Mouse (Mus musculus): ENCODE measurements at regions not wholly inside any gene's neighbourhood (a gene's known extent, or its start where the extent isn't known, plus 50 kb on each side); places are given as distances from the start of the nearest gene placed in this dataset.

DNA sequence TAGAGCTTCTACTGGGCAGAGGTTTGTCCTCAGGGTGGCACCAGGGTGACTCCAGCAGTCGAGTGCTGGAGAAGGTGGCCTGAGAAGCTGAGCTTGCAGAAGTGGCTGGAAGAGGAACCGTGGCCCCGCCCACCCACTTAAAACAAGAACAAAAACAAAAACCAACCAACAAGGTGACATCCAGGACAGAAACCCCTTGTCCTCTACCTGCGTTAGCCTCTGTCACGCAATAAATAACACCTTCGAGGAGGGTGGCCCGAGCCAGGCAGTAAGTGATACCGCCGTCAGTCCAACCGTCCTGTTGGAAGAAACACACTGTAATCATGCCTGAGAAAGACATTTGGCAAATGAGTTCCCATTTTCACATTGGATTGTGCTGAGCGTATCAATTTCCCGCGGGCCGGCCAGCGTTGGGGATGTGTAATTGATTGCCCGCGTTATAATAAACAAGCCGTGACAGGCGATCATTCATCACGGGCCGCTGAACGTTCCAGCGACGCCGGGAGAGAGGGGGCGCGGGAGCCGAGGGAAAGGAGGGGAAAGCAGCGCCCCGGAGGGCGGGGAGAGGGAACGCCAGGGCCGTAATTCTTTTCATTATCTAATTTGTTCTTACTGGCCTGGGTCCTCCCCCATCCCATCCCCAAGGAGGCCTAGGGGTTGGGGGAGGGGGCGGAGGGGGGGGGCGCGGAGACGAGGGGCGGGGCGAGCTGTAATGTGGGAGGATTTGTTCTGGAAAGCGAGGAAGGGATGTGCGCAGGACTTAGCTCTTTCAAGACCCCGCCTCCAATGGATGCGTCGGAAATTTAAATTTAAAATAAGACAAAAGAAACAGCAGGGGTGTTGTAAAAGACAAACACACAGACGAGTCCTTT lies 135.6 kb downstream of the 2410131K14Rik start:
- peak; percentile 85 for DNase-seq (ENCODE audit: low spot score)

DNA sequence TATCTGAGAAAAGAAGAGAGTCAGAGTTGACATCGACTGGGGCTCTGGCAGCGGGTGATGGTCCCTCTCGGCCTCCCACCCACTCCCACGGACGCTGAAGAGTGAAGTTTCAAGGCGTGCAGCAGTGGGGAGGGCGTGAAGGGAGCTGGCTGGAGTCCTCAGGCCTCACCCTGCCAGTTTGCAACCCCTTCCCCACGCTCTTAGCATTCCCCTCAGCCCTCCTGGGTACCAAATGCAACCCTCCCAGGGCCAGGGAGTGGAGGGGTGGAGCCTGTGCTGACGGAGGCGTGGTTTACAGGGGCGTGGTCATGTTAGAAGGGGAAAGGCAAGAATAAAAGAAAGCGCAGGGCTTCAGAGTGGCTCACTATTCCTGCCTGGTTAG lies 136.3 kb downstream of the 2410131K14Rik start:
- DNase-seq (ENCODE audit: low spot score) = peak; percentile 79

- no peak for DNase-seq (ENCODE audit: low spot score)
Measured at GRCm38 (mm10) chr5:118386126-118386525, 141.1 kb downstream of the 2410131K14Rik start.

GRCm38 (mm10) chr5:118388419-118388818 lies 143.4 kb downstream of the 2410131K14Rik start:
- DNase-seq (ENCODE audit: low spot score) = no peak

DNA sequence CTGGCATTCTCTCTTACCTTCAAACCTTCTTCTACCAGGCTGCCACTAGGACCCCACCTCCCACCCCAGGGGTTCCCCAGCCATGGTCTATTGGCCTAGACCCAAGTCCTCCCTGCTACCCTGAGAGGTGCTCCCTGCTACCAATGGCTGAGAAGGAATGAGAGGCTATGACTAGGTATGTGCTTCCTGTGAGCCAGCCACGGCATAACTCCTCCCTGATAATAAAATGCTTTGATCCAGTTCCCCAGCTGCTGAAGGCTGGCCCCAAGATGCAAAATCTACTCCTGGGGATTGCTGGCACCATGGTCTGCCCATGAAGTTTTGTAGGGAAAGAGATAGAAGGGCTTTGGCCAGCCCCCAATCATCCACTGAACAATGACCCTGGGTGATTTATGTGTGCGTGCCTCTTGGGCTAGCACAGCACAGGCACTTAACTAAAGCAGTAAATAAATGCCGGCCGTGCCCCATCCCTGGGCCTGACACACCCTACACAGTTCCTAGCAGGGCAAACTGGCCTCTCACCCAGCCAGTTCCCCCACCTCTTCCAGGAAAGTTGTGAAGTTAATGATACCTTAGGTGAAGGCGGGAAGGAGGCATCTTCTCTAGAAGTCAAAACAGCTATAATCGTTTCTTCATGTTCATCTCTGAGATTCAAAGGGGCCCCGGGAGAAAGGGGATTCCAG lies 145.8 kb downstream of the 2410131K14Rik start:
- no peak for DNase-seq (ENCODE audit: low spot score)

DNA sequence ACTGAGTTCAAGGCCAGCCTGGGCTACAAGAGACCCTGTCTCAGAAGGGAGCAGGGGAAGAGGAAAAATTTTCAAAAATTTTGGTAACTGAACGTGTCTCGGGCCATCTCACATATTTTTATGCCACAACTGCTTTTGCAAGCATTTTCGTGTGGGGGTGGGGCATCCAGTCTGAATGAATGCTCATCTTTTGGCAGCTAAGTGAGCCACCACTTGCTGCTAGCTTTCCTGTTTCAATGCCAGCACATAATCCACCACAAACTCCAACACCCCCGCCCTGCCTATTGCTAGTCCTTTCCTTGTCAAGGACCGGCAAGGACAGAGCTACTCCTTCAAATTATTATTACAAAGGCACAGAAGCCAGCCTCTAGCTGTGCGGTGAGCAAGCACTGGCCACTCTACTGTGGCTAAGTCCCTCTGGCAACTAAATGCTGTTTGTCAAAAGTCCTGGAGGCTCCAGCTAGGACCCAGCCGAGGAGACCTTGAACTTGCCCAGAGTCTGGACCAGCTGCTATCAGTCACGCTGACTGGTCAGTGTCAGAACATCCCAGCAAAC lies 148.0 kb downstream of the 2410131K14Rik start:
- DNase-seq (ENCODE audit: low spot score) = no peak

- DNase-seq (ENCODE audit: low spot score) = no peak
Measured at GRCm38 (mm10) chr5:118394051-118394450, 149.0 kb downstream of the 2410131K14Rik start.

DNA sequence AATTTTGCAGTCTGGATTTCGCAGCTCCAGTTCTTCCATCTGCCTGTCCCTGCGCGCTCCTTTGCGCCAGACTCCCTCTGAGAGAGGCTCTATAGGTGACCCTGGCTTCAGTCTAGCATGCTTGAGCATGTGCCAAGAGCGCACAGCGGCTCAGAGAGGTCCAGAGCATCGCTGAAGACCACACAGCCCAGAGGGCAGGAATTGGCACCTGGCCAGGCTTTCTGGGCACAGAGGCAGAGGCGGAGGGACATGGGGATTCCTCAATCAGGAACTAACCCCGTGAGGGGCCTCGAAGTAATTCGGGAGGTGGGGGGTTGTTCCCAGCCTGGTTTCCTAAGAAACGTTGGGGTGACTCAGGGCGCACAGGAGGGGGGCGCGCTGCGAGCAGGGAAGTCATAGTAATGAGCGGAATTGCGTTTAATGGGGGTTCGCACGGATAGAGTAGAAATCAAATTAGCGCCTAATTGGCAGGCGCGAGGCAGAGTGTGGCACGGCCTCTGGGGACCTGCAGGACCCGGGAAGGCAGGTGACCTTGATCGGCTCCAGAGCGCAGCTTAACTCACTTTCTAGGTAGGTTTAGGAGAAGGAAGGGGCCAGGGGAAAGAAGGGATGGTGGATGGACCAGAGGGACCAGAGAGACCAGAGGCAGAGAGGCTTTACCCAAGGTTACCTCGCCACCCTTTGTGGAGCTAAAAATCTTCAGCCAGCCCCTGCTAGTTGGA lies 151.1 kb downstream of the 2410131K14Rik start:
- DNase-seq (ENCODE audit: low spot score) = peak; percentile 66

GRCm38 (mm10) chr5:118400926-118401325 lies 155.9 kb downstream of the 2410131K14Rik start:
- no peak for DNase-seq (ENCODE audit: low spot score)

DNA sequence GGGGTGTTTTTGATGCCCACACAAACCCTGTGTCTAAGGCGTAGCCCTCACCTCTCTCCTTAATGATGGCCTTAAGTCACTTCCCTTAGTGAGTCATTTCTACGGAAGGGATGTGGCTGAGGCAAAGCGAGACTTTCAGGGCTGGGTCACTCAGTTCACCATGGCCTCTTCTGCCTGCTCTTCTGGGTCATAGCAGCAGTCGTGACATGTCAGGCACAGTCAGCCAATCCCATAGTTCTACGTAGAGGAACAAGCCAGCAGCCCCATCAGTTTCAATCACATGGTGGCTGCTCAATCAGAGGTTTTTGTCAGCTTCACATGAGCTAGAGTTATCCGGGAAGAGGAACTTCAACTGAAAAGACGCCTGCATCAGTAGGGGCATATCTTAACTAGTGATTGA lies 156.1 kb upstream of the Med13l start:
- no peak for DNase-seq (ENCODE audit: low spot score)

DNA sequence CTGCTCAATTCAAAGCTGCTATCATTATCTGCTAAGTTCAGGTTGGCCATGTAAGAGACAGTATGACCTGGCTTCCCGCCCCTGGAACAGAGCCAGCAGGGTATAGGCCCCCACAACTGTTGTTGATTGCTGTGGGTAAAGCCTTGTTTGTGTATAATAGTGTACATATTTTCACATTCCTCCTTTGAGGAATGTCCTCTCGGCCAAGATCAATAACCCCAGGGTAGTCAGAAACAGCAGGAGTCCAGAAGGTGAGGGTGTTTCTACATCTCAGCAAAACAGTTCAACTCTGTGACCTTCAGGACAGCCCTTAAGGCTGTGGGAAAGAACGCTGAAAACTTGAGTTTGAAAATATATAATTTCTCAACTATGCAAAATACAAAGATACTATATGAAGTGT lies 155.1 kb upstream of the Med13l start:
- DNase-seq (ENCODE audit: low spot score) = no peak

- peak; percentile 44 for DNase-seq (ENCODE audit: low spot score)
Measured at GRCm38 (mm10) chr5:118407451-118407850, 153.0 kb upstream of the Med13l start.

- no peak for DNase-seq (ENCODE audit: low spot score)
Measured at GRCm38 (mm10) chr5:118407973-118408372, 152.5 kb upstream of the Med13l start.

GRCm38 (mm10) chr5:118408826-118409225 lies 151.7 kb upstream of the Med13l start:
- DNase-seq (ENCODE audit: low spot score) = no peak

DNA sequence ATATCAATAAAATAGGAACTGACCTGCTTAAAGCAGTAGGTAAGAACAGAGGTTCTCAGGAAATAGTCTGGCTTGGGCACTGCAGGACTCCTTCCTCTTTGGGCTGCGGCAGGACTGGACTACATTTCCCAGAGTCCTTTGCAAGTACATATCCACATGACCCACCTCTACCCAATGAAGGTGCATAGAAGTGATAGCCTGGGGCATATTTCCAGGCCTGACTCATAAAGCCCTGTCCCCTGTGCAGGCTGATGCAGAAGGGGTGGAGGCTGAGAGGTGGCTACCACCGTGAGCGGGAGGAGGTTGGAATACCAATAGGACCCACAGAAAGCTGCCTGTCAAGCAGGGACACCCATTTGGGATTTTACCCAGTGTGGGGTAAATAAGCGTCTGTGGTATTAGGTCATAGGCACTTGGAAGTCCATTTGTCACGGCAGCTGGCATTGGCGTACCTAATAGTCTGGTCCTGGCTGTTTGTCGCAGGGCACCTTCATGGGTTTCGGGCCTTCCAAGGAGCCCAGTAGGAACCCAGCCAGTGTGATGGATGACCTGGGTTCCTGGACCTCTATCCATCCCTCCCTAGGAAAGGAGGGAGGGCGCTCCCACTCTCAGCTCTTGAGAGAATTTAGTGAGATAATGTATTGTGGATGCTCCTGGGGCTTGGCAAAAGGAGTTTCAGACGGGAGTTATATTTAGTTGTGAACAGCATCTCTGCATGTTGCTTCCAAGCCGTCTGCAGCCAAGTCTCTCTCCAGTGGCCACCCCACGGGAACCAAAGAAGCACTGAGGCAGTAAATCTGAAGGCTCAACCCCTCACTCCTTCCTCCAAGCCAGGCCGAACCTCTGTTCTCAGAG lies 146.8 kb upstream of the Med13l start:
- DNase-seq (ENCODE audit: low spot score) = peak; percentile 72

DNA sequence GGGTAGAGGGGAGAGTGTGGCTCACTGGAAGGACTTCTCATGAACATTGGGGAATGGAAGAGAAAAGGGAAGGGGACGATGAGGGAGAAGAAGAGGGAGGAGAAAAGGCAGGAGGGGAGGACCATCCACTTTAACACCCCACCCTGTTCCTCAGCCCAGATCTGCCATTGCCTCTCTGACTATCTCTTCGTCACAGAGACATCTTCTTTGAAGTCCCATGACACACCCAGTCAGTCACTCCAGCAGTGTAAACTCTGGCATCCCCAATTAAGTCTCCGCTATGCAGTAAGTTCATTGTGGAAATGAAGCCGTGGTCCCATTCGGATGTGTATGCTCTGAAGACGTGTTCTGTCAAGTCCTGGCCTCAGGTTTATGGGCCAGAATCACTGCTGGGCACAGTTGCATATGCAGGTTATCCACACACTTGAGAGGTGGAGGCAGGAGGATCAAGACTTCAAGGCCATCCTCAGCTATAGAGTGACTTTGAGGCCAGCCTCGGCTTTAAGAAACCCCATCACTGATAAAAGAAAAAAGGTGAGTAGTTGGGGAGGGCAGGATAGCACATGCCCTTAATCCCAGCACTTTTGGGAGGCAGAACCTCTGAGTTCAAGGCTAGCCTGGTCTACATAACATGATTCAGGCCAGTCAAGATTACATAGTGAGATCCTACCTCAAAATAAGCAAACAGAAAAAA lies 141.0 kb upstream of the Med13l start:
- DNase-seq (ENCODE audit: low spot score) = no peak

GRCm38 (mm10) chr5:118421884-118422821 lies 138.3 kb upstream of the Med13l start:
- peak; percentile 72 for DNase-seq (ENCODE audit: low spot score)

DNA sequence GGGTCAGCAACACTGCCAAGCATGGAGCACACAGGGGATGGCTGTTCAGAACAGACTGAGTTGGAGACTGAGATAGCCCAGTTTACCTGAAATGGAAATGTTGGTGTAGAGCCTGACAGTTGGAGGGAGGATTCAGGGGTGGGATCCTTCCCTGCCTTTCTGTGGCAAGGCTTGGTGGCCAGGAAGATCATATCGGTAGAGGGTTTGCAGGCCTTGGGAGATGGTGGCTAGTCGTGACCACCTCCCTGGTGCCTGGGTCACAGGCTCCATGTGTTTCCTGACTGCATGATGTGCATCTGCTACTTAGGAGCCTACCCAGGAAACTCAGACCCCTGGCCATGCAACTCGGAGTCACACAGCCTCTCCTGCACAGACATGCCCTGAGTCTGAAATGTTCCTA lies 136.3 kb upstream of the Med13l start:
- DNase-seq (ENCODE audit: low spot score) = no peak

DNA sequence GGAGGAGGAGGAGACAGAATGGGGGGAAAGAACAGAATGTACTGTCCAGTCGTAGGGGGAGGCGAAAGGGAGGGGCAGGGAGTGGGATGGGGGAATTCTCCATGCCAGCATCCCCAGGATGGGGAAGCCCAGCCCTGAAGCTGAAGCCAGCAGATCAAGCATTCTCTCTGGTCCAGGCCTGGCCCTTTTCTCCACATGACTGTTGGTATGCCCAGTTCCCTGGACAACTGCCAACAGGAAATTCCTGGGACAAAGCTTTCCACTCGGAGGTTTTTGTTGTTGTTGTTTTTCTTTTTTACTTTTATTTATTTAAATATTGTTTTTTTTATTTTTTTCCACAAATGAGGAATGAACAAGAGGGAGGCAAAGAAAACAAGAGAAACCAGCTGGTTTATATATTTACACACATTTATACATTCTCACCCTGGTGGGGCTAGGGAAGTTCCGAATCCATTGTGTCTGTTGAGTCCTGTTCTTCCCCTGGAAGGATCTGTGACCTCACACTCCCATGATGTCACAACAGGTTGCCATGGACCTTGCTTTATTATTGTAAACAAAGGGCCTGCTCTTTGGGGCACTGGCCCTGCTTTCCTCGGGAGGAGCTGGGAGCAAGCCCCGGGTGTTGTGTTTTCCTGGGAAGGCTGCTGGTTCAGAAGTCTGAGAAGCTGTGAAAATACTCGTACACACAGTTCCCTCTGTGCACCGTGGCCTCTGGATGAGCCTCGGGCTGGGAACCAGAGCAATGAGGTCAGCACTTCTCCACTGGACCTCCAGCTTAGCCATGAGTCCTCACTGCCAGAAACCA lies 135.5 kb upstream of the Med13l start:
- DNase-seq (ENCODE audit: low spot score) = peak; percentile 33

Data from retina, embryonic 14.5 days (tissue).